Mouse (Mus musculus): ENCODE measurements around the gene Ncoa7. TPM values are rescaled to one million over a fixed set of nuclear protein-coding genes. Genes with fewer than 3 reads are reported as not detected.
"Not testable (repeated sequence)": the region's sequence is repeated elsewhere in the genome, so short reads cannot be mapped to it uniquely, and the experiment has no call there.

Gene Ncoa7
- polyA plus RNA-seq, 1 experiment from 2014 or later, result 19.2 TPM

DNA sequence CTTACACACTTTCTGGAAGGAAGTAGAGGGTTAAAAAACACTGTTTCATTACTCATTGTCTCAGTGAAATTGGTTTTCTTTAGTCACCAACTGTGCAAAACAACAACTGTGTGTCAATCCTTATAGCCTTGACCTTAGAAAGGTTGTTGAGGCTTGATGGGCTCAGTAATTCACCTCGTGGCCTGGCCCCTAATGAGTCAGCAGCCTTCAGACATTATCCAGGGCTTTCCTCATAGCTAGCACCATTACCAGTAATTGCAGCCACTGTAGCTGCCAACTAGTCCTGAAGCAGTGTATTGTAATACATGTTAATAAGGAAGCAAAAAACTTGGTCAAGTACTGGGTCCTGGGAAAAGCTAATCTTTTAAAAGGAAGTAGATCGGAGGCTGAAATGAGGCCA is 125.1 kb downstream of the Ncoa7 start:
- H3K4me2 ChIP-seq (ENCODE audit: low read length), result no peak overlapping the region
- no peaks in the 10 kb centered on the region for H3K4me1 ChIP-seq (ENCODE audit: control insufficient read depth, insufficient read depth, low read length)
- no peaks in the 10 kb centered on the region for H3K27me3 ChIP-seq (ENCODE audit: control insufficient read depth, insufficient read depth, low read length)
- H3K36me3 ChIP-seq (ENCODE audit: control insufficient read depth, insufficient read depth, low read length), result no peaks in the 10 kb centered on the region
- WGBS, result 83% methylated on average over 2 of the region's 2 CpGs
- no peak for DNase-seq
- no peak overlapping the region for H3K9ac ChIP-seq (replicated peaks; ENCODE audit: low read length)
- no peak overlapping the region for H3K27ac ChIP-seq (replicated peaks; ENCODE audit: low read depth, low read length)
- no peak for ATAC-seq (ENCODE audit: low FRiP score, low TSS enrichment)
- no peaks in the 10 kb centered on the region for H3K9me3 ChIP-seq (ENCODE audit: control insufficient read depth, low read length)
- H3K4me3 ChIP-seq (replicated peaks; ENCODE audit: low read depth, low read length), result no peak overlapping the region

DNA sequence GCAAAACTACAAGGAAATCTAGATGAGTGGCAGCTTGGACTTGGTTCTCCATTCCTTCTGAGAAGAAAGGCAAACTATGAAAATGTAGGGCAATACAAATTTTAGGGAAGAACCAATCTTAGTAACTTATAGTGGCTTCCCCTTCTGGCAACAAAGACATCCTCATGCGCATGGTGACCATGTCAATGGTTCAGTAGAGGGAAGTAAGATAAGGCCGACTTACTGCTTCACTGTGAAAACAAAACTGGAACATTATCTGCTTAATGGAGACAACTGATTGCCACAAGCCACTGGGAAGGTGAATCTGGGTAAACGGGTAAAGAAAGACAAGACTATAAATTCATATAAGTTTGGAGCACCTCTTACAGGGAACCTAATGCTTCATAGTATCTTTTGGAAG is 128.3 kb downstream of the Ncoa7 start:
- H3K4me2 ChIP-seq (ENCODE audit: low read length), result no peak overlapping the region

DNA sequence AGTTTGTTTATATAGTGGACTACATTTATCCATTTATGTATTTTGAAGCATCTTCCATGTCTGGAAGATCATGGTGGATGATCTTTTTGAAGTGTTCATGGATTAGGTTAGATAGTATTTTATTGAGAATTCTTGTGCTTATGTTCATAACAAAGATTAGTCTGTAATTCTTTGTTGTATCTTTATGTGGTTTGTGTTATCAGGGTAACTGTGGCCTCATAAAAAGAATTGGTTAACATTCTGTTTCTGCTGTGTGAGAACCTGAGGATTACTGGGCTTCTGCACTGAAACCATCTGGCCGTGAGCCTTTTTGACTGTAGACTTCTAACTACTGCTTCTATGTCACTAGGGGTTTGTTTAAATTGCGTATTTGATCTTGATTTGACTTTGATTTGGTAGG is 136.5 kb downstream of the Ncoa7 start:
- Histone ChIP-seq H3K36me3 (ENCODE audit: control insufficient read depth, insufficient read depth, low read length) (no peaks in the 10 kb centered on the region; the same call in 1 of the 2 replicates), H3K27me3 (ENCODE audit: control insufficient read depth, insufficient read depth, low read length) (no peaks in the 10 kb centered on the region), H3K27ac (replicated peaks; ENCODE audit: low read depth, low read length) (no peak overlapping the region), H3K9me3 (ENCODE audit: control insufficient read depth, low read length) (no peaks in the 10 kb centered on the region), H3K9ac (replicated peaks; ENCODE audit: low read length) (no peak overlapping the region), H3K4me2 (ENCODE audit: low read length) (no peak overlapping the region), H3K4me3 (replicated peaks; ENCODE audit: low read depth, low read length) (no peak overlapping the region), H3K4me1 (ENCODE audit: control insufficient read depth, insufficient read depth, low read length) (no peaks in the 10 kb centered on the region)
- ATAC-seq (ENCODE audit: low FRiP score, low TSS enrichment), result no peak
- 96% methylated on average over 2 of the region's 2 CpGs for WGBS
- DNase-seq, result no peak

More for the DNA sequence above, 128.3 kb downstream of the Ncoa7 start:
- Histone ChIP-seq H3K4me3 (replicated peaks; ENCODE audit: low read depth, low read length) (no peak overlapping the region), H3K4me1 (ENCODE audit: control insufficient read depth, insufficient read depth, low read length) (no peaks in the 10 kb centered on the region), H3K9ac (replicated peaks; ENCODE audit: low read length) (no peak overlapping the region), H3K27me3 (ENCODE audit: control insufficient read depth, insufficient read depth, low read length) (no peaks in the 10 kb centered on the region), H3K9me3 (ENCODE audit: control insufficient read depth, low read length) (no peaks in the 10 kb centered on the region), H3K36me3 (ENCODE audit: control insufficient read depth, insufficient read depth, low read length) (no peaks in the 10 kb centered on the region), H3K27ac (replicated peaks; ENCODE audit: low read depth, low read length) (no peak overlapping the region)
- DNase-seq, result no peak
- WGBS, result over 99% methylated on average over 3 of the region's 3 CpGs
- no peak for ATAC-seq (ENCODE audit: low FRiP score, low TSS enrichment)

DNA sequence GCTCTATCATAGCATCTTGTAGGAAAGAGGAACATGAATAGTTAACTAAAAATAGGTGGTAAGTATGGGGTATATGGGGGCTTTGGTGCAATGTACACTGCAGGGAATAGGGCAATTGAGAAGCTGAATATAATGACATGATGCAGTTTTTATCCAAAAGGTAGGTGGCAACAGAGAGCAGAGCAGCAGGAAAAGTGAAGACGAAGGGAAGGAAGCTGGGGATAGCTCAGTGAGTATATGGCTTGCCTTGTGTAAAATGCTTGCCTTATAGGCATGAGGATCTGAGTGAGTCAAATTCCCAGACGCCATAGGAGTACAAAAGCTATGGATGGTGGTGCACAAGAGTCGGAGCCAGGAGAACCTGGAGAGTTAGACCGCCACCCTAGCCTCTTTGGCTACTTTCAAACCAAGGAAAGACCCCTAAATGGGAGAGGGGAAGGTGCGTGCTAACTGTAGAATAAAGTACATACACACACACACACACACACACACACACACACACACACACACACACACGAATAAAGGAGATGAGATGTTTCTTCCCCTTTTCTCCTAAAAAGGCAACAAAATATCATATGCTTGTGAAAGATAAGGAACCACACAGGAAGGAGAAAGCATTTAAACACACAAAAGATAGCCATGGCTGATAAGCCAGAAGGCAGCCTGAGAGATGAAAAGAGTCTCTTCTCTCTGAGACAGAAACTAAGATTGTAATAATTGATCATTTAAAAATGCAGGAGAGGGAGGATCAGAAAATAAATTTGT is 142.4 kb downstream of the Ncoa7 start:
- ATAC-seq (ENCODE audit: low FRiP score, low TSS enrichment), result no peak
- Histone ChIP-seq H3K9ac (replicated peaks; ENCODE audit: low read length) (no peak overlapping the region), H3K36me3 (ENCODE audit: control insufficient read depth, insufficient read depth, low read length) (no peaks in the 10 kb centered on the region; the same call in 1 of the 2 replicates), H3K4me1 (ENCODE audit: control insufficient read depth, insufficient read depth, low read length) (no peaks in the 10 kb centered on the region), H3K9me3 (ENCODE audit: control insufficient read depth, low read length) (no peaks in the 10 kb centered on the region), H3K27ac (replicated peaks; ENCODE audit: low read depth, low read length) (no peak overlapping the region), H3K4me3 (replicated peaks; ENCODE audit: low read depth, low read length) (no peak overlapping the region), H3K4me2 (ENCODE audit: low read length) (no peak overlapping the region), H3K27me3 (ENCODE audit: control insufficient read depth, insufficient read depth, low read length) (no peaks in the 10 kb centered on the region)
- DNase-seq, result no peak
- WGBS, result 91% methylated on average over 6 of the region's 6 CpGs

DNA sequence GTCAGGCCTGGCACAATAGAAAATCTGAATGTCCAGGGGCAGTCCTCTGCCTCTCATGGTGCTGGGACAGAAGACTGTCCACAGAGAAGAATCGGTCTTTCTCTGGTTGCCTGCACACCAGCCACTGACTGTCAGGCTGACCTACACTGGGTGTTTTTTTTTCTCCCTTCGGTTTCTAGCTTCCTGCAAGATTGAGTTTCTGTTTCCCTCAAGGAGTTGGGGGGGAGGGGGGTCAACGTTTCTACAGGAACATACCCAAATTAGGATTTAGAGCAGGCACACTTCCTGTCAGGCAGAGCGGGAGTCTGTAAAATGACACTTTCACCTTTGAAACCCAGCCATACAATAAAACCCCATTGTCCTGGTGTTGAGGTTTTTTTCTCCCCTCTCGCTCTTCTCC is 147.5 kb downstream of the Ncoa7 start:
- Histone ChIP-seq H3K4me3 (replicated peaks; ENCODE audit: low read depth, low read length) (no peak overlapping the region), H3K9me3 (ENCODE audit: control insufficient read depth, low read length) (no peaks in the 10 kb centered on the region), H3K4me1 (ENCODE audit: control insufficient read depth, insufficient read depth, low read length) (no peaks in the 10 kb centered on the region), H3K27me3 (ENCODE audit: control insufficient read depth, insufficient read depth, low read length) (no peaks in the 10 kb centered on the region), H3K9ac (replicated peaks; ENCODE audit: low read length) (no peak overlapping the region), H3K27ac (replicated peaks; ENCODE audit: low read depth, low read length) (no peak overlapping the region), H3K36me3 (ENCODE audit: control insufficient read depth, insufficient read depth, low read length) (peaks cover 13% of the 10 kb centered on the region), H3K4me2 (ENCODE audit: low read length) (no peak overlapping the region)
- no peak for DNase-seq
- no peak for ATAC-seq (ENCODE audit: low FRiP score, low TSS enrichment)
- WGBS, result 15% methylated on average over 5 of the region's 5 CpGs

DNA sequence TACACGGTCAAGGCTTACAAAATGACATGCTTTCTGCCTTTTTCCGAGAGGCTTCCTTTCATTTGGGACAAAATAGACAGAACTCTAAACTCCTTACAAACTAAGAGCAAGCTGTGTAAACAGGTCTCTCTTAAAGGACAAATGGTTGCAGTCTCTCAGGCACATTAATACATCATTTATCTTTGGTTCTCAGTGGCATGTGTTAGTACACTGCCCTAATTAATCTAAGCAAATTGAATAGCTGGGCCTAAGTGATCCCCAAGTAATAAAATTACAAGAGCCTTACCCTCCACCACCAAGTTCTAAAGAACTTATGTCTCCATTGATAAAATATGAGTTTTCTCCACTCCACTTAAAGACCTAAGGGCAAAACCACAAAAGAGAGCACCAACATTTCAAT is 155.4 kb downstream of the Ncoa7 start:
- Histone ChIP-seq H3K9ac (replicated peaks; ENCODE audit: low read length) (no peak overlapping the region), H3K4me1 (ENCODE audit: control insufficient read depth, insufficient read depth, low read length) (no peaks in the 10 kb centered on the region), H3K9me3 (ENCODE audit: control insufficient read depth, low read length) (no peaks in the 10 kb centered on the region), H3K4me2 (ENCODE audit: low read length) (no peak overlapping the region), H3K27ac (replicated peaks; ENCODE audit: low read depth, low read length) (no peak overlapping the region), H3K4me3 (replicated peaks; ENCODE audit: low read depth, low read length) (no peak overlapping the region), H3K27me3 (ENCODE audit: control insufficient read depth, insufficient read depth, low read length) (no peaks in the 10 kb centered on the region), H3K36me3 (ENCODE audit: control insufficient read depth, insufficient read depth, low read length) (peaks cover 6% of the 10 kb centered on the region; the same call in 1 of the 2 replicates)
- WGBS, result 69% methylated on average over 2 of the region's 2 CpGs
- ATAC-seq (ENCODE audit: low FRiP score, low TSS enrichment) (no peak), DNase-seq (no peak)

DNA sequence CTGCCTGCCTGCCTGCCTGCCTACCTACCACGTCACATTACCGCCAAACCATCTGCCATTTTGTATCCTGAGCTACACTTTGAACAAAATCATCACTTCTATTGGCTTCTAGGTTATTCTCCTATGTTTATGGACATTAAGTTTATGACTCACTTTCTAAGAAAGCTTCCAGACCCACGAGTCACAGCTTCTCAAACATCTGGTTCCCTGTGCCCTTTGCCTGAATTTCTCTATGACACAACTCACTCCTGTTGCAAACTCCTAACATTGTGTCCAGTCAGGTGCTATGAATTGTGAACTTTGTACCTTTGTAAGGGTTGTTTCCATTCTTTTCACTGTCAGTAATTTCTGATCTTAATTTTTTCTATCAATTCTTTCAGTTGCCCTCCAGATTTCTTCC is 164.9 kb downstream of the Ncoa7 start:
- Histone ChIP-seq H3K9ac (replicated peaks; ENCODE audit: low read length) (no peak overlapping the region), H3K4me3 (replicated peaks; ENCODE audit: low read depth, low read length) (no peak overlapping the region), H3K27me3 (ENCODE audit: control insufficient read depth, insufficient read depth, low read length) (no peaks in the 10 kb centered on the region), H3K27ac (replicated peaks; ENCODE audit: low read depth, low read length) (no peak overlapping the region), H3K4me2 (ENCODE audit: low read length) (no peak overlapping the region), H3K4me1 (ENCODE audit: control insufficient read depth, insufficient read depth, low read length) (no peaks in the 10 kb centered on the region), H3K9me3 (ENCODE audit: control insufficient read depth, low read length) (no peaks in the 10 kb centered on the region), H3K36me3 (ENCODE audit: control insufficient read depth, insufficient read depth, low read length) (no peaks in the 10 kb centered on the region)
- DNase-seq (no peak), ATAC-seq (ENCODE audit: low FRiP score, low TSS enrichment) (no peak)
- WGBS, result 83% methylated on average over 3 of the region's 3 CpGs

DNA sequence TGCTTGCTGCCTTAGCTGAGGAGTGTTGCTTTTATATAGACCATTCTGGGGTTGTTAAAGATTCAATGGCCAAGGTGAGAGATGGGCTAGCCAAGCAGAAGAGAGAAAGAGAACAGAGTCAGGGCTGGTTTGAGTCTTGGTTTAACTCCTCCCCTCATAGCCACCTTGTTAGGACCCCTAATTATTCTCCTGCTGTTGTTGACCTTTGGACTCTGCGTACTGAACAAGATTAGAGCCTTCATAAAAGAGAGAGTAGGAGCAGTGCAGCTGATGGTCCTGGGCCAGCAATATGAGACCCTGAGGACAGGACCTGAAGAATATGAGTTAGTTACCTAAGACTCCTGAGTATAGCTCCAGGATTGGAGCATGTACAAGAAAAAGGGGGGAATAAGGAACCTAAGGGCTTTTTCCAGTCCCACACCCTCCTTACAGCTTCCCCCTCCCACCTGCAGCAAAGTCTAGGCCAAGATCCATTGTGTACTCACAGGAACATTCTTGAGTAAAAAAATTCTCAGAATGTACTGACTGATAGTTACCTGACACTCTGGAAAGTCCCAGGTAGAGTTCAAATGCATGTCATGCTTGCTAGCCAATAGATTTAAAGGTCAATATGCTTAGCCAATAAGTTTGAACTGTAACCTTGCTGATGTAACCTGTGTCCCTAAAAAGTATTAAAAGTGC is 166.5 kb downstream of the Ncoa7 start:
- H3K9me3 ChIP-seq (ENCODE audit: control insufficient read depth, low read length); H3K9ac ChIP-seq (replicated peaks; ENCODE audit: low read length); H3K27me3 ChIP-seq (ENCODE audit: control insufficient read depth, insufficient read depth, low read length); ATAC-seq (ENCODE audit: low FRiP score, low TSS enrichment); H3K4me2 ChIP-seq (ENCODE audit: low read length); DNase-seq; H3K4me3 ChIP-seq (replicated peaks; ENCODE audit: low read depth, low read length); H3K4me1 ChIP-seq (ENCODE audit: control insufficient read depth, insufficient read depth, low read length); H3K36me3 ChIP-seq (ENCODE audit: control insufficient read depth, insufficient read depth, low read length); H3K27ac ChIP-seq (replicated peaks; ENCODE audit: low read depth, low read length): not testable (repeated sequence)
- 87% methylated on average over 1 of the region's 1 CpGs for WGBS

DNA sequence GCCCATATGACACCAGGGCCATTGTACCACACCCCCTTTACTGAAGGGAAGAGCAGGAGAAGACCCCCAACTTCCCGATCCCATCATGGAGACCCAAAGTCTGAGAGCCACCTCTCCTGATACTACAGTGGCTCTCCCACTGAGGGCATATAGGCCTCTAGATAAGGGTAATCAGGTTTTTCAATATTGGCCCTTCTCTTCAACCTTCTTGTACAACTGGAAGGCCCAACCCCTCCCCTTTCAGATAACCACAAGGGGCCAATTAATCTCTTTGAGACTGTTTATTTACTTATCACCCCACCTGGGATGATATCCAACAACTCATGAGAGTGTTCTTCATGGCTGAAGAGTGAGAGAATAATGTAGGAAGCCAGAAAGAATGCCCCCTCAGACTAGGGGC is 170.4 kb downstream of the Ncoa7 start:
- H3K4me3 ChIP-seq (replicated peaks; ENCODE audit: low read depth, low read length), result no peak overlapping the region
- H3K9ac ChIP-seq (replicated peaks; ENCODE audit: low read length), result no peak overlapping the region
- H3K4me2 ChIP-seq (ENCODE audit: low read length), result no peak overlapping the region
- H3K27ac ChIP-seq (replicated peaks; ENCODE audit: low read depth, low read length), result no peak overlapping the region
- H3K9me3 ChIP-seq (ENCODE audit: control insufficient read depth, low read length), result no peaks in the 10 kb centered on the region
- no peaks in the 10 kb centered on the region for H3K4me1 ChIP-seq (ENCODE audit: control insufficient read depth, insufficient read depth, low read length)
- no peaks in the 10 kb centered on the region for H3K27me3 ChIP-seq (ENCODE audit: control insufficient read depth, insufficient read depth, low read length)
- DNase-seq (no peak), ATAC-seq (ENCODE audit: low FRiP score, low TSS enrichment) (no peak)
- H3K36me3 ChIP-seq (ENCODE audit: control insufficient read depth, insufficient read depth, low read length), result no peaks in the 10 kb centered on the region
- WGBS, result 89% methylated on average over 1 of the region's 1 CpGs

Measured in midbrain, embryonic 14.5 days (tissue).